Comparison of ENCODE assay signal across 8 mouse cellular contexts in genomic region chr12:69299231-69299630, GRCm38 (mm10). TPM values are rescaled to one million over a fixed set of nuclear protein-coding genes. Genes with fewer than 3 reads are reported as not detected.
DNase-seq lines count a peak whose midpoint lies in the region; ATAC-seq lines count a peak whose summit lies in the region.

No protein-coding gene starts in this region.

- 73% methylated on average over 12 of the region's 12 CpGs for WGBS in hindbrain, embryonic 12.5 days
- WGBS in hindbrain, embryonic 11.5 days, result 73% methylated on average over 12 of the region's 12 CpGs
- WGBS in liver, embryonic 16.5 days (ENCODE audit: insufficient replicate concordance), result 67% methylated on average over 12 of the region's 12 CpGs

- peaks cover 37% of the 10 kb centered on the region for H3K36me3 ChIP-seq in hindbrain, embryonic 12.5 days
- peaks cover 8% of the 10 kb centered on the region; the same call in 1 of the 2 replicates for H3K36me3 ChIP-seq in hindbrain, embryonic 11.5 days (ENCODE audit: control insufficient read depth, insufficient read depth, low read length)
- H3K36me3 ChIP-seq in liver, embryonic 16.5 days (ENCODE audit: control insufficient read depth, insufficient read depth), result peaks cover 28% of the 10 kb centered on the region

- H3K4me2 ChIP-seq in hindbrain, embryonic 12.5 days (replicated peaks), result peak overlapping the region; percentile 75
- no peak overlapping the region for H3K4me2 ChIP-seq in hindbrain, embryonic 11.5 days (replicated peaks; ENCODE audit: low read depth, low read length)
- H3K4me2 ChIP-seq in liver, embryonic 16.5 days (ENCODE audit: low read depth, low read length), result peak overlapping the region; percentile 84

- H3K9ac ChIP-seq in hindbrain, embryonic 12.5 days, result 0 out of 2 replicates have a peak overlapping the region, but pooled peaks have one; percentile 23
- H3K9ac ChIP-seq in hindbrain, embryonic 11.5 days (ENCODE audit: low read depth, low read length), result no peak overlapping the region
- H3K9ac ChIP-seq in liver, embryonic 16.5 days (ENCODE audit: low read depth, low read length), result peak overlapping the region; percentile 32

- peak overlapping the region; percentile 13; the same call in 1 of the 2 replicates for H3K4me3 ChIP-seq in hindbrain, embryonic 12.5 days
- no peak overlapping the region for H3K4me3 ChIP-seq in hindbrain, embryonic 11.5 days (ENCODE audit: low read depth, low read length)
- H3K4me3 ChIP-seq in liver, embryonic 16.5 days (ENCODE audit: low read depth, low read length), result peak overlapping the region; percentile 1; the same call in 1 of the 2 replicates

- H3K27me3 ChIP-seq in hindbrain, embryonic 12.5 days, result no peaks in the 10 kb centered on the region
- H3K27me3 ChIP-seq in hindbrain, embryonic 11.5 days (ENCODE audit: control insufficient read depth, insufficient read depth, low read length), result no peaks in the 10 kb centered on the region
- H3K27me3 ChIP-seq in liver, embryonic 16.5 days (ENCODE audit: control insufficient read depth, insufficient read depth, low read depth, low read length), result no peaks in the 10 kb centered on the region

- peaks cover 22% of the 10 kb centered on the region for H3K4me1 ChIP-seq in hindbrain, embryonic 12.5 days
- 0 out of 2 replicates have a peak, but pooled peaks cover 4% of the 10 kb centered on the region for H3K4me1 ChIP-seq in hindbrain, embryonic 11.5 days (replicated peaks; ENCODE audit: control insufficient read depth, insufficient read depth, low read length)
- peaks cover 36% of the 10 kb centered on the region for H3K4me1 ChIP-seq in liver, embryonic 16.5 days (ENCODE audit: control insufficient read depth, low read depth, low read length)

- ATAC-seq in hindbrain, embryonic 12.5 days (ENCODE audit: low FRiP score), result no peak
- ATAC-seq in hindbrain, embryonic 11.5 days (ENCODE audit: low FRiP score), result no peak
- ATAC-seq in liver, embryonic 16.5 days (ENCODE audit: low read depth), result peak; percentile 37
- ATAC-seq in monocyte, adult 5-6 weeks (replicated peaks; ENCODE audit: insufficient number of reproducible peaks, low FRiP score, low TSS enrichment, poor library complexity, severe bottlenecking), result no peak

- H3K9me3 ChIP-seq in hindbrain, embryonic 12.5 days (replicated peaks), result no peaks in the 10 kb centered on the region
- H3K9me3 ChIP-seq in hindbrain, embryonic 11.5 days (ENCODE audit: control insufficient read depth, low read length), result no peaks in the 10 kb centered on the region
- H3K9me3 ChIP-seq in liver, embryonic 16.5 days (replicated peaks; ENCODE audit: control insufficient read depth, low read length), result no peaks in the 10 kb centered on the region

- no peak overlapping the region for H3K27ac ChIP-seq in hindbrain, embryonic 12.5 days
- no peak overlapping the region for H3K27ac ChIP-seq in hindbrain, embryonic 11.5 days (ENCODE audit: low read depth, low read length)
- H3K27ac ChIP-seq in liver, embryonic 16.5 days (ENCODE audit: low read length), result peak overlapping the region; percentile 62; the same call in 1 of the 2 replicates

- no peak for DNase-seq in hindbrain, embryonic 11.5 days (ENCODE audit: low spot score)
- peak; percentile 36 for DNase-seq in gonadal fat pad, adult 2 months (ENCODE audit: low read depth)
- DNase-seq in kidney, adult 11 months, result peak; percentile 76
- peak; percentile 71 for DNase-seq in testis, postnatal 10 days (ENCODE audit: low spot score)
- DNase-seq in right cerebral cortex, postnatal 25 days, result no peak

RNA-seq across cellular contexts. Expression of gene Klhdc2, which starts 2.8 kb away (rescaled TPM):
- polyA plus RNA-seq in hindbrain, embryonic 12.5 days (2016; fragmentation: Nextera tagmentation; extraction: Ambion mirVana), result 257 and 262 TPM in 2 replicates
- polyA plus RNA-seq in hindbrain, embryonic 11.5 days (2014; fragmentation: Nextera tagmentation; extraction: Ambion mirVana), result 267 and 269 TPM in 2 replicates
- polyA plus RNA-seq in gonadal fat pad, adult 2 months (2012; rRNA removed), result 41.9 and 48.6 TPM in 2 replicates
- 68.6 and 76.9 TPM in 2 replicates for polyA plus RNA-seq in liver, embryonic 16.5 days (2015; fragmentation: Nextera tagmentation; extraction: Ambion mirVana)
- total RNA-seq in monocyte, adult 5-6 weeks (2017), result 47.6 to 59.0 TPM (median 53.0 TPM) in 3 replicates

RNA-seq across cellular contexts. Expression of gene Nemf, which starts 57.7 kb away (rescaled TPM):
- polyA plus RNA-seq in hindbrain, embryonic 12.5 days (2016; fragmentation: Nextera tagmentation; extraction: Ambion mirVana), result 82.0 and 90.7 TPM in 2 replicates
- 90.2 and 108 TPM in 2 replicates for polyA plus RNA-seq in hindbrain, embryonic 11.5 days (2014; fragmentation: Nextera tagmentation; extraction: Ambion mirVana)
- 6.2 and 12.9 TPM in 2 replicates for polyA plus RNA-seq in gonadal fat pad, adult 2 months (2012; rRNA removed)
- 33.7 and 34.2 TPM in 2 replicates for polyA plus RNA-seq in liver, embryonic 16.5 days (2015; fragmentation: Nextera tagmentation; extraction: Ambion mirVana)
- 89.6 to 137 TPM (median 117 TPM) in 3 replicates for total RNA-seq in monocyte, adult 5-6 weeks (2017)

RNA-seq across cellular contexts. Expression of gene Klhdc1, which starts 58.3 kb away (rescaled TPM):
- polyA plus RNA-seq in hindbrain, embryonic 12.5 days (2016; fragmentation: Nextera tagmentation; extraction: Ambion mirVana), result 5.8 and 6.6 TPM in 2 replicates
- polyA plus RNA-seq in hindbrain, embryonic 11.5 days (2014; fragmentation: Nextera tagmentation; extraction: Ambion mirVana), result 2.9 and 4.5 TPM in 2 replicates
- 7.0 and 8.9 TPM in 2 replicates for polyA plus RNA-seq in gonadal fat pad, adult 2 months (2012; rRNA removed)
- polyA plus RNA-seq in liver, embryonic 16.5 days (2015; fragmentation: Nextera tagmentation; extraction: Ambion mirVana), result 2.5 TPM in 2 replicates
- total RNA-seq in monocyte, adult 5-6 weeks (2017), result 6.5 to 8.6 TPM (median 6.7 TPM) in 3 replicates

Comparison
In these comparisons a context has a peak if more than half of its experiments do, and no peak if none do; other contexts are left out.
1. DNase-seq: peak in gonadal fat pad, adult 2 months (single experiment), kidney, adult 11 months (single experiment) and testis, postnatal 10 days (single experiment); none in hindbrain, embryonic 11.5 days (single experiment) and right cerebral cortex, postnatal 25 days (single experiment).